Mouse (Mus musculus) lung, postnatal 14 days (tissue): Measurements from ENCODE around the gene Hvcn1.

ENCODE experiments used
- DNase-seq: peaks from one replicate; pipeline ENCODE4 v3.0.0; 2021

The Hvcn1 gene

GRCm38 (mm10) chr5:122274785-122275184 is 68.2 kb downstream of the Hvcn1 start:
- peak; percentile 62 for DNase-seq

- DNase-seq: no peak
Observed at GRCm38 (mm10) chr5:122278946-122279345, 72.3 kb downstream of the Hvcn1 start.

DNA sequence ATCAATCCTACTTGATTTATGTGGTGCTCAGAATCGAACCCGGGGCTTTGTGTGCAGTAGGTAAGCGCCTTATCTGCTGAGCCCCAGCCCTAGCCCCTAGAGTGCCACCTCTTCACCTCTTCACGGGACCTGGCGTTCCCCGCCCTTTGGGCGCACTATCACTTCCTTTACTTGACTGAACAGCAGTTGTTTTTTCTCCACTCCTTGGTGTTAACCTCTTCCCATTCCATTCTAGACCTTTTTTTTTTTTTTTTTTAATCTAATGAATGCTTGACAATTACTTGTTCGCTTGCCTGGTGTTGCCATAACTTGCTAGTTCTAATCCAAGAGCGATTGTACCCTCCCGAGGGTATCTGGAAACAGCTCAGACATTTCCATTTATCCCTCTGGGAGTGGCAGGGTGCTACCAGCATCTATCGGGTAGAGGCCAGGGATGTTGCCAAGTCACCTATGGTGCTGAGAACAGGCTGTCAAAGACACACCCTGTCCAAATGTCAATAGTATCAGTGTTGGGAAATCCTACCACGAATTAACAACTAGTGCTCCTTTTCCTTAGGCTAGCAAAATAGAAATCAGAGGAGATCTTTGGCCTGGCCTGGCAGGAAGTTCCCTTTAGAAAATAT is 73.3 kb downstream of the Hvcn1 start:
- peak; percentile 54 for DNase-seq

DNA sequence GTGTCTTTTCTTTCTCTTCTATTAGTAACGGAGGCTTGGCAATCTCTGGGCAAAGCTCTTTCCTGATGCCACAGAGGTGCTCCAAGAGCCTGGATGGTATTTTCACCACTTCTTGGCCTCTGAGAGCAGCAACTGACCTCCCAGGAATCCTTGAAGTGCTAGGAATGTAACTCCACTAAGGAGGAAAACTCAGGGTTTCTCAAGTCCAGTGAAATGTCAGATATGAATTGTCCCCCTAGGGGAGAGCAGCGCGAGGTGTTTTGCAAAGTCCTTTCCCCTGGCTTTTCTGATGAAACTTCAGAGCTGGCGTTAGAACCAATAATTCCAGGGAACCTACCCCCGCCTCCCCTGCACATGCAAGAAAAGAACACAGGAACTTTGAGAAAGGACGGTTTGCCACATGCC is 73.8 kb downstream of the Hvcn1 start:
- DNase-seq: peak; percentile 34

DNA sequence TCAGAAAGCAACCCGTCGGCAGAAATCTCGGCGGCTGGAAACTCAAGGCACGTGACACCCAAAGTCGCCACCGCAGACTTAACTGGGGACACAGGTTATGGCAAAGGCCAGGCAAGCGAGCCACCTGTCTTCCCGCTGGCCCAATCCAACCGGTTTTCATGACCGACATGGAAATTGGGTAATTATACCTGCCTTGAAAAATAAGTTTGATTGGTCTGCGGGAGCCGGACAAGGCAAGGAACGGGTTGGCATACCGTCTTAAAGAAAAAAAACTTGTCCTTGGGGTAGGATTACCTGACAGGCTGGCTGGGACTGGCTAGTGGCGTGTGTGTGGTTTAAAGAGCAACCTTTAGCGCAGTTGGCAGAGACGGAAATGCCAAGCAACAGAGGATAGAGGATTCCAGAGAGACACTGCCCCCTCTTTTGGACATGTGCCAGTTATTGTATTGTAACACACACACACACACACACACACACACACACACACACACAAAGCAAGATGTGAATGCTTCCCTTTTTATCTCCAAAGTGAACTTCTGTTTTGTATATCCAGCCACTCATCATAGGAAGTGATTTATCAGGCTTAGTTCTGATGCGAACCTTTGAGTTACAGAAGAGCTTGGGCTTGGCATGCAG is 74.3 kb downstream of the Hvcn1 start:
- DNase-seq: peak; percentile 48

DNA sequence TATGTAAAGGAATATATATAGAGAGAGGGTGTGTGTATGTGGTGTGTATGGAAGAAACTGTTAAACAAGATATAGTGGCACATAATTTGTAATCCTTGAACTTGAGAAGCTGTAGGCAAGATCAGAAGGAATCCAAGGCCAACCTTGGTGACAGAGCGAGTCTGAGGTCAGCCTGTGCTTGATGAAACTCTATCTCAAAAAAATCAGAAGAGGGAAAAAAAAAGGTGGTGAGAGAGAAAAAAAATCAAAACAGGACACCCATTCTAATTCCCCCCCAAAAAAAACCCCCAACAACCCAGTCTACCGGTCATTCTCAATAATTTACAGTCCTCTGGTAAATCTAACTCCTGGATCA is 77.2 kb downstream of the Hvcn1 start:
- no peak for DNase-seq

DNA sequence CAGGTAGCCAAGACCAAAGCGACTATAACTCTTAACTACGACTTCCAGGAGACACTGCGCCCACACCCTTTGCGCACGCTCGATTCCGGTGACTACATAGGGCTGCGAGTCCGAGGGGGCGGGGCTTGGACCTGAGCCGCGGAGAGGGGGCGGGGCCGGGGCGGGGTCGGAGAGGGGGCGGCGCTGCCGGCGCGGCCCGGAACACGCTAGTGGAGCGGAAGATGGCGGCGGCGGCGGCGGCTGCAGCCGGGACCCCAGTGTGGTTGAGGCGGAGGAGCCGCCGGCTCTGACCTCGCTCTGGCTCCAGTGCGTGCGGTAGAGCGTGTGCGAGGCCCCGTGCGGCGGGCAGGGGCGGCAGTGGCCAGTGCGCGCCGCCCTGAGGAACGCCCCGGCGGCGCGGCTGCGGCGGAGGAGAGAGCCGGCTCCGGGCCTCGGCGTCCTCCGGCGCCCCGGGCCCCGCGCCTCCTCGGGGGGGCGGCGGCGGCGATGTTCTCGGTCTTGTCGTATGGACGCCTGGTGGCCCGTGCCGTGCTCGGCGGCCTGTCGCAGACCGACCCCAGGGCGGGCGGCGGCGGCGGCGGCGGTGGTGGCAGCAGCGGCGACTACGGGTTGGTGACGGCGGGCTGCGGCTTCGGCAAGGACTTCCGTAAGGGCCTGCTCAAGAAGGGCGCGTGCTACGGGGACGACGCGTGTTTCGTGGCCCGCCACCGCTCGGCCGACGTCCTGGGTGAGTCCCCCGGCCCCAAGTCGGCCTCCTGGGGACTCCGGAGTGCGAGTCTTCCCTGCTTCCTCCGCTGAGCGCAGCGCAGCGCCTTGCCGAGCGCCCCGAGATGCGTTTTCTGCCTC is 77.8 kb downstream of the Hvcn1 start, which contains the start of gene Pptc7:
Pptc7 (plus strand) TSS at position 183 of the 846 bp plus-strand sequence.
- DNase-seq: peak; percentile 94

GRCm38 (mm10) chr5:122285029-122285766 is 78.6 kb downstream of the Hvcn1 start:
- peak; percentile 52 for DNase-seq

DNA sequence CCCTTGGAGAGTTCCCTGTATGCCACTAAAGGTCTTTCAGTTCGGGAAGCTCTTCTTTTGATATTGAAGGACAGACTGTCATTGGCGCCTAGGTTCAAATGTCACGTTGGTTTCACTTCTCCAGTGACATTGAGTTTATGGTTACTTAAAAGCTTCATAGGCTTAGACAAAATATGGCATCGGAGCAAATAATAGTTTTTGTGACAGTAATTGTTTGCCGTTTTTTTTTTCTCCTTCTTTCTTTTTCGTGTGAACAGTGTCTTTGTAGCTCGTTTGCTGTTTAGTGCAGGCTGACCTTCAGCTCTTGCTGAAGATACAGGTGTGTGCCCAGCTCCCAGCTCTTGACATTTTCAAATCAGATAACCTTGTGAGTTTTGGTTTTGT is 79.2 kb downstream of the Hvcn1 start:
- no peak for DNase-seq

DNA sequence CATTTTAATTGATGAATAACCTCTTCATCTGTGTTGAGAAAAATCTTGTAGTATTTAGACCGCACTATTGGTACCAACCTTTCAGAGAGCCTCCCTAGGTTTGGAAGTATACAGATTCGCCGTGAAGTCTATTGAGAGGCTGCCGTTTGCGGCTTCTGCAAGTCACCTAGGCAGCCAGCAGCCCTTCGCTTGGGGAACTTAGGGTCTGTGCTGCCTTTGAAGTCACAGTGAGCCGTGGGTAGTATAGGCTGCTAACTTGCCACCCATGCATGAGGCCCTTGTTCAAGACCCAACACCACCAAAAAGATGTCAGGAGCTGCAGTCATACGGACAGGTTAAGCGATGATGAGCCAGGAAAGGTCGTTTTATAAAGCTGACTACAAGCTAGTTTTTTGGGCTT is 79.6 kb downstream of the Hvcn1 start:
- DNase-seq: no peak

DNA sequence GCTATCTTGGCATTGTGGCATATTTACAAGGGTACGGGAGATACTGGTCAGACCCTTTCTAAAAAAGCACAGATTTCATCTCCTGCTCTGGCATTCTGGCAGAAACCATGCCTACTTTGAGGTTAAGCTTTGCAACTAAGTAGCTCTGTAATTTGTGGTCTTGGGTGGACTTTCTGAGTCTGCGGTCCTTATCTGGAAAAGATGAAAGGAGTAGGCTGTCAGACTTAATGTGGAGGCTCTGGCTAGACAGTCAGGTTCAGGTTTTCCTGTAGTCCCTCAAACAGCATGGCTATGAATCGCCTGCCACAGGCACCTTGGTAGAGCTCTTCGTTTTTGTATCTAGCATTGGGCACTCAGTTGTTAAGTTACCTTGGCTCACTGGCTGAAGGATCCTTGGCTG is 80.4 kb downstream of the Hvcn1 start:
- no peak for DNase-seq

- peak; percentile 36 for DNase-seq
Observed at GRCm38 (mm10) chr5:122288147-122288811, 81.7 kb downstream of the Hvcn1 start.

DNA sequence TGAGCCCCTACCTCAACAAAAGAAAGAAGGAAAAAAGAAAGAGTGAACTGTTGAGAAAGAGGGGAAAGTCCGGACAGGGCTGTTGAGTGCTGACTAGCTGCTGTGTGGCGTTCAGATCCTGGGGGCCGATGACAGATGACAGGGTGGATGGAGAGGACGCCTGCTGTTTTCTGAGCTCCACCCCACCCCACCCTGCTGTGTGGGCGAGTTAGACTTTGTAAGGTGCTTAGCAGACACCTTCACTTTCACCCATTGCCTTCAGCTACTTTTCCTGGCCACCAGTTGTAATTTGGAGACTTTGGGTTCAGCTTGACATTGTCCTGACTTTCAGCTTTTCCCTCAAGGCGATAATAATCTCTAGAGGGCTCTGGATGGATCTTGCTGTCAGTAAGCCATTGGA is 84.5 kb downstream of the Hvcn1 start:
- no peak for DNase-seq
